Mouse (Mus musculus): Measurements from ENCODE around the gene Cyb5r2. TPM values are rescaled to one million over a fixed set of nuclear protein-coding genes. Genes with fewer than 3 reads are reported as not detected.

The Cyb5r2 gene
- total RNA-seq, 1 experiment = 0.62 TPM

- DNase-seq (ENCODE audit: low read depth, low spot score) = peak; percentile 33
- H3K27ac ChIP-seq (ENCODE audit: insufficient read depth, low read depth, low read length, poor library complexity, severe bottlenecking) = no peak overlapping the region
- H3K4me1 ChIP-seq (ENCODE audit: control insufficient read depth in 2 of 2, insufficient read depth in 2 of 2, low read length in 2 of 2, poor library complexity in 1 of 2) = no peaks in the 10 kb centered on the region
- H3K4me3 ChIP-seq (ENCODE audit: insufficient read depth in 1 of 2, low read depth in 1 of 2, low read length in 2 of 2, poor library complexity in 1 of 2, severe bottlenecking in 1 of 2) = no peak overlapping the region
- H3K9me3 ChIP-seq (ENCODE audit: control insufficient read depth, insufficient read depth, low read depth, low read length) = no peaks in the 10 kb centered on the region
- no peaks in the 10 kb centered on the region for H3K36me3 ChIP-seq (ENCODE audit: control insufficient read depth, insufficient read depth, low read length, poor library complexity, severe bottlenecking)
- in situ Hi-C loops (cut with MboI; ENCODE audit: low sequenced_read_pairs in 2 of 2, unreplicated experiment in 2 of 2) = no loop called here
- peak; percentile 56; the same call in 1 of the 2 replicates for TF ChIP-seq ZC3H11A (IDR thresholded peaks at IDR 0.05; ENCODE audit: borderline replicate concordance, low read depth, low read length)
- no peak for TF ChIP-seq HCFC1 (IDR thresholded peaks at IDR 0.05; ENCODE audit: borderline replicate concordance, insufficient read depth, low read length)
- TF ChIP-seq MAFK (IDR thresholded peaks at IDR 0.05; ENCODE audit: insufficient read depth, low read depth, low read length) = no peak
- no peak overlapping the region for H3K9ac ChIP-seq (ENCODE audit: insufficient read depth, low read depth, low read length, poor library complexity, severe bottlenecking)
Measured at GRCm38 (mm10) chr7:107787977-107788620, 30.3 kb upstream of the Cyb5r2 start.

- DNase-seq (ENCODE audit: low read depth, low spot score) = no peak
- H3K9me3 ChIP-seq (ENCODE audit: control insufficient read depth, insufficient read depth, low read depth, low read length) = no peaks in the 10 kb centered on the region
- H3K4me1 ChIP-seq (ENCODE audit: control insufficient read depth in 2 of 2, insufficient read depth in 2 of 2, low read length in 2 of 2, poor library complexity in 1 of 2) = no peaks in the 10 kb centered on the region
- no peak overlapping the region for H3K27ac ChIP-seq (ENCODE audit: insufficient read depth, low read depth, low read length, poor library complexity, severe bottlenecking)
- TF ChIP-seq ZNF384 (IDR thresholded peaks at IDR 0.05; ENCODE audit: low read depth, low read length) (no peak), ZC3H11A (IDR thresholded peaks at IDR 0.05; ENCODE audit: borderline replicate concordance, low read depth, low read length) (peak; percentile 38; the same call in 1 of the 2 replicates)
- no peak overlapping the region for H3K9ac ChIP-seq (ENCODE audit: insufficient read depth, low read depth, low read length, poor library complexity, severe bottlenecking)
- H3K36me3 ChIP-seq (ENCODE audit: control insufficient read depth, insufficient read depth, low read length, poor library complexity, severe bottlenecking) = no peaks in the 10 kb centered on the region
- in situ Hi-C loops (cut with MboI; ENCODE audit: low sequenced_read_pairs in 2 of 2, unreplicated experiment in 2 of 2) = no loop called here
- no peak overlapping the region for H3K4me3 ChIP-seq (ENCODE audit: insufficient read depth in 1 of 2, low read depth in 1 of 2, low read length in 2 of 2, poor library complexity in 1 of 2, severe bottlenecking in 1 of 2)
Measured at GRCm38 (mm10) chr7:107779611-107780010, 21.8 kb upstream of the Cyb5r2 start.

- no peaks in the 10 kb centered on the region for H3K36me3 ChIP-seq (ENCODE audit: control insufficient read depth, insufficient read depth, low read length, poor library complexity, severe bottlenecking)
- DNase-seq (ENCODE audit: low read depth, low spot score) = no peak
- no peaks in the 10 kb centered on the region for H3K4me1 ChIP-seq (ENCODE audit: control insufficient read depth in 2 of 2, insufficient read depth in 2 of 2, low read length in 2 of 2, poor library complexity in 1 of 2)
- no peak overlapping the region for H3K9ac ChIP-seq (ENCODE audit: insufficient read depth, low read depth, low read length, poor library complexity, severe bottlenecking)
- no peaks in the 10 kb centered on the region for H3K9me3 ChIP-seq (ENCODE audit: control insufficient read depth, insufficient read depth, low read depth, low read length)
- H3K4me3 ChIP-seq (ENCODE audit: insufficient read depth in 1 of 2, low read depth in 1 of 2, low read length in 2 of 2, poor library complexity in 1 of 2, severe bottlenecking in 1 of 2) = no peak overlapping the region
- no peak for TF ChIP-seq MAFK (IDR thresholded peaks at IDR 0.05; ENCODE audit: insufficient read depth, low read depth, low read length)
- no peak for TF ChIP-seq CHD2 (IDR thresholded peaks at IDR 0.05; ENCODE audit: low read depth, low read length)
- no peak for TF ChIP-seq HCFC1 (IDR thresholded peaks at IDR 0.05; ENCODE audit: borderline replicate concordance, insufficient read depth, low read length)
- no peak for TF ChIP-seq ZNF384 (IDR thresholded peaks at IDR 0.05; ENCODE audit: low read depth, low read length)
- no peak overlapping the region for H3K27ac ChIP-seq (ENCODE audit: insufficient read depth, low read depth, low read length, poor library complexity, severe bottlenecking)
- in situ Hi-C loops (cut with MboI; ENCODE audit: low sequenced_read_pairs in 2 of 2, unreplicated experiment in 2 of 2) = no loop called here
Measured at GRCm38 (mm10) chr7:107778216-107778615, 20.4 kb upstream of the Cyb5r2 start.

- in situ Hi-C loops (cut with MboI; ENCODE audit: low sequenced_read_pairs in 2 of 2, unreplicated experiment in 2 of 2) = no loop called here
- H3K27ac ChIP-seq (ENCODE audit: insufficient read depth, low read depth, low read length, poor library complexity, severe bottlenecking) = no peak overlapping the region
- no peak for DNase-seq (ENCODE audit: low read depth, low spot score)
- no peaks in the 10 kb centered on the region for H3K9me3 ChIP-seq (ENCODE audit: control insufficient read depth, insufficient read depth, low read depth, low read length)
- H3K36me3 ChIP-seq (ENCODE audit: control insufficient read depth, insufficient read depth, low read length, poor library complexity, severe bottlenecking) = no peaks in the 10 kb centered on the region
- H3K4me1 ChIP-seq (ENCODE audit: control insufficient read depth in 2 of 2, insufficient read depth in 2 of 2, low read length in 2 of 2, poor library complexity in 1 of 2) = peaks cover 0 to 11% of the 10 kb centered on the region in 2 experiments; a peak in 2 of 4 replicates
- no peak overlapping the region for H3K9ac ChIP-seq (ENCODE audit: insufficient read depth, low read depth, low read length, poor library complexity, severe bottlenecking)
- H3K4me3 ChIP-seq (ENCODE audit: insufficient read depth in 1 of 2, low read depth in 1 of 2, low read length in 2 of 2, poor library complexity in 1 of 2, severe bottlenecking in 1 of 2) = no peak overlapping the region
- no peak for TF ChIP-seq CHD2 (IDR thresholded peaks at IDR 0.05; ENCODE audit: low read depth, low read length)
- peak; percentile 86 for TF ChIP-seq MAFK (IDR thresholded peaks at IDR 0.05; ENCODE audit: insufficient read depth, low read depth, low read length)
- no peak for TF ChIP-seq ZC3H11A (IDR thresholded peaks at IDR 0.05; ENCODE audit: borderline replicate concordance, low read depth, low read length)
- no peak for TF ChIP-seq HCFC1 (IDR thresholded peaks at IDR 0.05; ENCODE audit: borderline replicate concordance, insufficient read depth, low read length)
Measured at GRCm38 (mm10) chr7:107770812-107771211, 13.0 kb upstream of the Cyb5r2 start.

GRCm38 (mm10) chr7:107756748-107757147 is 1.1 kb downstream of the Cyb5r2 start:
- DNase-seq (ENCODE audit: low read depth, low spot score) = no peak
- TF ChIP-seq ZNF384 (IDR thresholded peaks at IDR 0.05; ENCODE audit: low read depth, low read length) (no peak), MAFK (IDR thresholded peaks at IDR 0.05; ENCODE audit: insufficient read depth, low read depth, low read length) (no peak), CHD2 (IDR thresholded peaks at IDR 0.05; ENCODE audit: low read depth, low read length) (no peak), HCFC1 (IDR thresholded peaks at IDR 0.05; ENCODE audit: borderline replicate concordance, insufficient read depth, low read length) (no peak), ZC3H11A (IDR thresholded peaks at IDR 0.05; ENCODE audit: borderline replicate concordance, low read depth, low read length) (no peak)
- no peak overlapping the region for H3K9ac ChIP-seq (ENCODE audit: insufficient read depth, low read depth, low read length, poor library complexity, severe bottlenecking)
- no peak overlapping the region for H3K4me3 ChIP-seq (ENCODE audit: insufficient read depth in 1 of 2, low read depth in 1 of 2, low read length in 2 of 2, poor library complexity in 1 of 2, severe bottlenecking in 1 of 2)
- in situ Hi-C loops (cut with MboI; ENCODE audit: low sequenced_read_pairs in 2 of 2, unreplicated experiment in 2 of 2) = no loop called here
- no peaks in the 10 kb centered on the region for H3K9me3 ChIP-seq (ENCODE audit: control insufficient read depth, insufficient read depth, low read depth, low read length)
- no peaks in the 10 kb centered on the region for H3K36me3 ChIP-seq (ENCODE audit: control insufficient read depth, insufficient read depth, low read length, poor library complexity, severe bottlenecking)
- H3K4me1 ChIP-seq (ENCODE audit: control insufficient read depth in 2 of 2, insufficient read depth in 2 of 2, low read length in 2 of 2, poor library complexity in 1 of 2) = peaks cover 4 to 8% of the 10 kb centered on the region in 2 experiments; a peak in 2 of 4 replicates
- H3K27ac ChIP-seq (ENCODE audit: insufficient read depth, low read depth, low read length, poor library complexity, severe bottlenecking) = no peak overlapping the region

Data from ES-E14 (cell line).